Comparison of ENCODE assay signal across 8 mouse cellular contexts in the genomic region with DNA sequence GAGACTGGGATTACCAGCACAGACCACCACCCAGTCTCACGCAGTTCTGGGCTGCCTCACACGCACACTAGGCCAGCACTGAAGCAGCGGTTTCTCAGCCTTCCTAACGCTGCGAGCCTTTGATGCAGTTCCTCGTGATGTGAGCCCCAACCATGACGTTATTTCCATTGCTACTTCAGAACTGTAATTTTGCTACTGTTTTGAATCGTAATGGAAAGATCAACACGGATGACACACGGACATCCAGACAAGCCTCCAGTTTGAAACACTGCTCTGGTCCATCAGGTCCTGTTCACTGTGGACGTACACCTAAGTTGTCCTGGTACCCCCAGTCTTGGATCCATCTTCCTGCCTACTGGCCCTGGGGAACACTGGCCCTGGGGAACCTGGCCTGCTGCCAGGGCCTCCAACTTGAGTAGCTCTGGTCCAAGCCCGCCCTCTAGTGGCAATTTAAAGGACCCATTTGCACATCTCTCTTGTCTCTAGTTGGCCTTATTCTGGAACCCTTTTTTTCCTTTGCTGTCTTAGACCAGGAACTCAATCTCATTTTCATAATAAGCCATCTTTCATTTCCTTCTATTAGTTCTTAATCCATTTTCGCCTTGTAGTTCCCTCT. TPM values are rescaled to one million over a fixed set of nuclear protein-coding genes. Genes with fewer than 3 reads are reported as not detected.
DNase-seq lines count a peak whose midpoint lies in the region; ATAC-seq and TF ChIP-seq lines count a peak whose summit lies in the region.

No protein-coding gene starts in this region.

- TF ChIP-seq POLR2A in limb, embryonic 14.5 days (IDR thresholded peaks at IDR 0.05; ENCODE audit: borderline replicate concordance, extremely low read depth, insufficient read depth, insufficient read length) = no peak

- H3K4me2 ChIP-seq in limb, embryonic 14.5 days (replicated peaks; ENCODE audit: low read depth, low read length, severe bottlenecking) = no peak overlapping the region

- DNase-seq in 416B (ENCODE audit: low read depth) (peak; percentile 89), WW6 (ENCODE audit: low read depth, low spot score) (peak; percentile 72)
- DNase-seq in cerebellum, postnatal 25 days = peak; percentile 65 to 85
- DNase-seq in gastrocnemius, adult 18-20 months (ENCODE audit: low spot score) = peak; percentile 66
- DNase-seq in kidney, adult 8-10 months = peak; percentile 64 to 75
- DNase-seq in limb, embryonic 14.5 days (ENCODE audit: low spot score) = peak; percentile 80
- DNase-seq in testis, postnatal 10 days (ENCODE audit: low spot score) = peak; percentile 85

- 71% methylated on average over 13 of the region's 13 CpGs for WGBS in limb, embryonic 14.5 days

- H3K9ac ChIP-seq in limb, embryonic 14.5 days (ENCODE audit: low read depth, low read length, severe bottlenecking) = no peak overlapping the region

- H3K4me3 ChIP-seq in limb, embryonic 14.5 days (replicated peaks; ENCODE audit: low read length) = no peak overlapping the region

- H3K27me3 ChIP-seq in limb, embryonic 14.5 days (ENCODE audit: control insufficient read depth, insufficient read depth, low read length) = no peaks in the 10 kb centered on the region

- H3K27ac ChIP-seq in limb, embryonic 14.5 days (replicated peaks; ENCODE audit: low read depth, low read length) = no peak overlapping the region

- peaks cover 17% of the 10 kb centered on the region for H3K36me3 ChIP-seq in limb, embryonic 14.5 days (ENCODE audit: control insufficient read depth, insufficient read depth, low read length)

- no peaks in the 10 kb centered on the region for H3K4me1 ChIP-seq in limb, embryonic 14.5 days (ENCODE audit: control insufficient read depth, insufficient read depth, low read length)

- ATAC-seq in limb, embryonic 14.5 days (ENCODE audit: low FRiP score, low read depth) = 0 out of 2 replicates have a peak, but pooled peaks have one; percentile 34
- ATAC-seq in neutrophil, adult 5-6 weeks (ENCODE audit: extremely low read depth, insufficient number of reproducible peaks, low FRiP score, poor library complexity, severe bottlenecking) = peak; percentile 76

- no peaks in the 10 kb centered on the region for H3K9me3 ChIP-seq in limb, embryonic 14.5 days (ENCODE audit: control insufficient read depth, low read length)

RNA-seq across cellular contexts. Expression of gene Snrpf, which starts 12.1 kb away (rescaled TPM):
- total RNA-seq in gastrocnemius, adult 18-20 months (2021) = 1 to 10 TPM; 6.8 to 7.5 TPM
- 145 and 181 TPM in 2 replicates for polyA plus RNA-seq in limb, embryonic 14.5 days (2012; rRNA removed)
- polyA plus RNA-seq in limb, embryonic 14.5 days (2014; fragmentation: Nextera tagmentation; extraction: Ambion mirVana) = 125 and 129 TPM in 2 replicates
- 27.2 and 40.0 TPM in 2 replicates for total RNA-seq in neutrophil, adult 5-6 weeks (2017)

RNA-seq across cellular contexts. Expression of gene Ccdc38, which starts 36.9 kb away (rescaled TPM):
- not detected for total RNA-seq in gastrocnemius, adult 18-20 months (2021)
- 0.01 and 0.03 TPM in 2 replicates for polyA plus RNA-seq in limb, embryonic 14.5 days (2012; rRNA removed)
- polyA plus RNA-seq in limb, embryonic 14.5 days (2014; fragmentation: Nextera tagmentation; extraction: Ambion mirVana) = 0.35 and 0.39 TPM in 2 replicates
- total RNA-seq in neutrophil, adult 5-6 weeks (2017) = not detected in 2 replicates

RNA-seq across cellular contexts. Expression of gene Amdhd1, which starts 37.5 kb away (rescaled TPM):
- under 1 TPM in 1 of 2 experiments, not detected in 1; 0.12 TPM for total RNA-seq in gastrocnemius, adult 18-20 months (2021)
- polyA plus RNA-seq in limb, embryonic 14.5 days (2012; rRNA removed) = 0.16 and 0.20 TPM in 2 replicates
- 0.17 and 0.32 TPM in 2 replicates for polyA plus RNA-seq in limb, embryonic 14.5 days (2014; fragmentation: Nextera tagmentation; extraction: Ambion mirVana)
- 0.25 TPM in 1 of 2 replicates, not detected in the other for total RNA-seq in neutrophil, adult 5-6 weeks (2017)
